Mouse (Mus musculus) liver, postnatal 0 days (tissue): ENCODE measurements around the gene Ddx10.

Source experiments
- CTCF ChIP-seq: sonication (generic); IDR thresholded peaks from 2 replicates; pipeline ENCODE4 v1.5.1; 2016; ENCODE audit warnings: antibody characterized with exemption, low read depth
- EP300 ChIP-seq: IDR thresholded peaks from 2 replicates; pipeline ENCODE4 v1.6.1; 2016; ENCODE audit warnings: antibody characterized with exemption, low read depth, mild to moderate bottlenecking

- no peak for TF ChIP-seq CTCF
- TF ChIP-seq EP300 = no peak
These were observed 115.0 kb downstream of the Ddx10 start for GRCm38 (mm10) chr9:53132826-53133225.
